Mouse (Mus musculus) thymus, postnatal 25 days (tissue): ENCODE data around the gene Fkbp1a.

ENCODE experiments used
- DNase-seq: peaks from one replicate; pipeline ENCODE4 v3.0.0; 2022

Gene Fkbp1a

GRCm38 (mm10) chr2:151542323-151543062, at the start of gene Fkbp1a:
Gene Fkbp1a, plus strand, starts transcription at chr2:151542483.
- DNase-seq: peak; percentile 95

GRCm38 (mm10) chr2:151494035-151494803, 48.1 kb upstream of the Fkbp1a start, which contains the start of gene Nsfl1c:
Gene Nsfl1c, plus strand, starts transcription at chr2:151494182.
- peak; percentile 95 for DNase-seq

GRCm38 (mm10) chr2:151498358-151498757, 43.9 kb upstream of the Fkbp1a start:
- DNase-seq: no peak

- no peak for DNase-seq
Observed at GRCm38 (mm10) chr2:151500442-151501007, 41.8 kb upstream of the Fkbp1a start.

DNA sequence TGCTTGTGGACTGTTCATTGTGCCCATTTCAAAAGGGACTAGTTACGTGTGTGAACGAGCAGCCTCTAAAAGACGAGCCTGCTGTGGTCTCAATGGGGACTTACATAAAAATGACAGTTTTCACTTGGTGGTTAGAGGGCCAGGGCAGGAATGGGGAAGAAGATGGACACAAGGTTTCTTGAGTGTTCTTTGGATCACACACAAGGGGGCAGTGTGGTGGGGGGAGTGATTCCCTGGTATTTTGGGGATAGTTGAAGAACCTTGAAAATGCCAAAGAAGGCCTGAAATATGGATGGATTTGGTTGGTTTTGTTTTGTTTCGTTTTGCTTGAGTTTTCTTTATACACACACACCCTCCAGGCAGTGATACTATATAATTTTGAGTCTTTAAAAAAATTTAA, 38.1 kb upstream of the Fkbp1a start:
- no peak for DNase-seq

DNA sequence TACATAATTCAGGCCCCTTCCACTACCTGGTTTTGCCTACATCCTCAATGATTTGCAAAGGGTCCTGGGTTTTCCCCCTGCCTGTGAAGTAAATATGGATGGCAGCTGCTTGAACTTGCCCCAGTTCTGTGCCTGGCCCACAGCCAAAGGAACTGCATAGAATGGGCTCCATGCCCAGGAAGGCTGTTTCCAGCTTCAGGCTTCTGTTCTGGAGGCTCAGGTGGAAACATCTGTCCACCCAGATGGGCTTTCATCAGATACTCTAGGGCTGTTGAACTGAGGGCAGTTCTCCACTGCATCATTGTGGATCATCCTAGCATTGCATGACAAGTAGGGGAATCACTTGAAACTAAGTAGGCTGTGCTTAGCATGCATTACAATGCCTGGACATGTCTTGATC, 30.1 kb upstream of the Fkbp1a start:
- no peak for DNase-seq

GRCm38 (mm10) chr2:151513525-151514285, 28.6 kb upstream of the Fkbp1a start:
- no peak for DNase-seq

DNA sequence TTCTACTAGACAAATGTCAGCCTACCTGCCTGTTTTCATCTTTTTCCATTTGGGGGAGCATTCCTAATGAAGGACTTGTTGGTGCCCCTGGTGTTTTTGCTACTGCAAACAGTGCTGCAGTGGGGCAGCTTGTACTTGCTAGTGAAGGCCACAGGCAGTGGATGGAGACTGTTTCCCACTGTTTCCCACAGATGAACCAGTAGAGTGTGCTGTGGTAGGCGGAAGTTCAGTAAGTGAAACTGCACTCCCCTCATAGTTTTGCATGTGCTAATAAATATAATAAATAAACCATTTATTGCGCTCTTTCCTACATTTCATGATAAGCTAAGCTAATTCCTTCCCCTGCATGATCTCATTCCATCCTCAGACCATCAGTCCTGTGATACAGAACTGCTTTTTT, 23.3 kb upstream of the Fkbp1a start:
- no peak for DNase-seq

DNA sequence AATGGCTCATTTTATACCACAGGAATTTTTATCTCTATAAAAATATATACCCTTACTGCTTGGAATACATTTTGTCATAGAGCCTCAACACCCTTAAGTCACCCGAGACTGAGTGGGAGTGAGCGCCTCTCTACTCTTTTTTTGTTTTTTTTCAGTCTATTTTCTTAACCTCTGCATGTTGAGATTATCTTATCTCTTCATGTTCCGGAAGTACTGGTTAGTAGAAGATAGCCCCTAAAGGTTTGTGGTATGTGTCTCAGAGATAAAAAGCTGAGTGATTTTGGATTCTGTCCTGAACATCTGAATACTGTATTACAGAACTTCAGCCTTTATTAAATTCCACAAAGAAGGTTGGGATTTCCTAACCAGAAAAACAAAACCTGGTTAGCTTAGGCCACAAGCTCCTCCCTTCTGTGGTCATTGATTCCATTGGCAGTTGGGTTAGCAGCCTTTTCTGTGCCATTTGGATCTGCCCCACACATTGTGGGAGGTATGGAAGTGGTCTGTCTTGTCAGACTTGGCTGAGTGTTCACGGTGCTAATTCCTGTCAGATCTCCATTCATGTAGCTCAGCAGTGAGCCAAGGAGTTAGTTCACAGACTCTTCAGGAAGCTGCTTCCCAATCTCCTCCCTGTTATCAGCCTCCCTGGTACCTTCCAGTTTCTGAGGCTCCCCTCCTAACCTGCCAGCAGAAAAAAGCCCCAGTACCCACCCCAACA, 17.8 kb upstream of the Fkbp1a start:
- DNase-seq: no peak

DNA sequence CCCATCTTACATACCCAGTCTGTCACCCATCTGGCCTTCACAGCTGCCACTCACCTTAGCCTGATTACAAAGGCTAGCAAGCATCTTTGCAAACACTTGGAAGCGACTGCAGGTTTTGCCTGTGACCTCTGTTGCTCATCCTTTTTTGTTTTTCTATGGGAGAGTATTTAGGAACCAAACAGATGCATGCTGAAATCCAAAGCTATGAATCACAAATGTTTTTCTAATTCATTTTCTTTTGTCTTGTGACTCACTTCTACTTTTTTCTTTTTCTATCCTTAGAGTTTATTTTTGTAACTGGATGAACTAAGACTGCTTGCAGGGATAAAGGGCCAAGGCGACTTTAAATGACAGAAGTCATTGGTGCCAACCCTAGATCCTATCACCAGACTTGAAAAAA, 16.8 kb upstream of the Fkbp1a start:
- no peak for DNase-seq

DNA sequence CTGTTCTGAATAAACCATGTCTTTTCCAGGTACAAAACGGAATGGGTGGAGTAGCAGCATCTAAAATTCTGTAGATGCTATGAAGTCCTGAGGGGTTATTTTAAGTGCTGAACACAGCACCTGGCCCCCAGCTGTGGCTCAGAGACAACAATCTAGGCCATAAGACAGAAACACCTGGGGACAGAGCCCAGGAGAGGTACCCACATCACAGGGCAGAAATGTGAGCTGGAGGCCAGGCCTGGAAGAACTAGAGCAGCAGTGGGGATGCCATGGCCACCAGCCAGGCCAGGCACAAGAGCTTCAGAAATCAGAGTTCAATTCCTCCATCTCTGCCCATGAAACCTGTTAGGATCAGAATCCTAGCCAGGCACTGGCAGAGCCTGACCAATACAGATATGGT, 14.2 kb upstream of the Fkbp1a start:
- peak; percentile 77 for DNase-seq

DNA sequence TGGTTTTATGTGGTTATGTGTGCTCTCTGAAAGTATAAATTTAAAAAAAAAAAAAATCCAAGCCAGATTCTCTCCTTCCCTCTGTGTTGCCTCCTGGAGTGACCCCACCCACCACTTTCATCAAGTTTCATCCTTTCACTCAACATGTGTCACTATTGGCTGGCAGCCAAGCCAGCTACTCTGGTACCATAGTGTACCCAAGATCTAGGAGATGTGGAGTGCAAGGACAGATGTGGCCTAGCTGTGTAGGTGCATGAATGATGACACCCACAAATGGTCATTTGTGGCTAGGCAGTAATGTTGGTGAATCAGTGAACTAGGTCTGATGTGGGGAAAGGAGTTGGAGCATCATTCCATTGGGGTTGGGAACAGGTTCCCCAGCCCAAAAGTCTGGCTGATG, 13.1 kb upstream of the Fkbp1a start:
- peak; percentile 35 for DNase-seq

GRCm38 (mm10) chr2:151530378-151531230, 11.7 kb upstream of the Fkbp1a start:
- DNase-seq: peak; percentile 65

DNA sequence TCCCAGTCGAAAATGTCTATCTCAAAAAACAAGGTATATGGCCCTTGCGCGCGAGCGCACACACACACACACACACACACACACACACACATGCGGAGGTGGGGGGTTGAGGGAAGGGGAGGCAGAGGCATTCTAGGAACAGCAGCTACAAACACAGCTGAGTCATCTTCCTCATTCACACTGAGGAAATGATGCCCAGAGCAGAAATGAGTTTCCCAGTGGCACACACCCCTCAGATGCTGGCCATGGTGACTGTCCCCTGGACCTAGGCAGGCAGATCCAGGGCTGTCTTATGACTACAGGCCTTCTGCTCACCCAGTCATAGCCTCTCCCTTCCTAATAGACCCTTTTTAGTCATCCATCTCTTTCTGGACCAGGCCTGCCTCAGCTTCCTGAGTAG, 8.7 kb upstream of the Fkbp1a start:
- no peak for DNase-seq

- peak; percentile 39 for DNase-seq
Observed at GRCm38 (mm10) chr2:151535961-151536617, 6.2 kb upstream of the Fkbp1a start.

DNA sequence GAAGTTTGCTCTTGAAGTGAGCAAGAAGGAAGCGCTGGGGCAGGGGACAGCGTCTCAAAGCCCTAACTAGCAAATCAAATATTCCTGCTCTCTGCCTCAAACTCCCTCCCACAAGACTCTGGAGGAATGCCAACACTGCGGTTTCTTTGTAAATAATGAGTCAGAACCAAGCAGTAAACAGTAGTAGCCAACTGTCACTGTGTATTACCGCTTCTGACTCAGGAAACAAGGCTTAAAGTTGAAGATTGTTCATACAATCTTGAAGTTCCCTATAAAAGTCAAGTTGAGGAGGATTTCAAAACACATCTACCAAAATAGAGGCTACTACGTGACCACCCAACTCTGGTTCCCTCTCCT, 5.7 kb upstream of the Fkbp1a start:
- peak; percentile 20 for DNase-seq

- DNase-seq: no peak
Observed at GRCm38 (mm10) chr2:151538646-151539045, 3.6 kb upstream of the Fkbp1a start.

DNA sequence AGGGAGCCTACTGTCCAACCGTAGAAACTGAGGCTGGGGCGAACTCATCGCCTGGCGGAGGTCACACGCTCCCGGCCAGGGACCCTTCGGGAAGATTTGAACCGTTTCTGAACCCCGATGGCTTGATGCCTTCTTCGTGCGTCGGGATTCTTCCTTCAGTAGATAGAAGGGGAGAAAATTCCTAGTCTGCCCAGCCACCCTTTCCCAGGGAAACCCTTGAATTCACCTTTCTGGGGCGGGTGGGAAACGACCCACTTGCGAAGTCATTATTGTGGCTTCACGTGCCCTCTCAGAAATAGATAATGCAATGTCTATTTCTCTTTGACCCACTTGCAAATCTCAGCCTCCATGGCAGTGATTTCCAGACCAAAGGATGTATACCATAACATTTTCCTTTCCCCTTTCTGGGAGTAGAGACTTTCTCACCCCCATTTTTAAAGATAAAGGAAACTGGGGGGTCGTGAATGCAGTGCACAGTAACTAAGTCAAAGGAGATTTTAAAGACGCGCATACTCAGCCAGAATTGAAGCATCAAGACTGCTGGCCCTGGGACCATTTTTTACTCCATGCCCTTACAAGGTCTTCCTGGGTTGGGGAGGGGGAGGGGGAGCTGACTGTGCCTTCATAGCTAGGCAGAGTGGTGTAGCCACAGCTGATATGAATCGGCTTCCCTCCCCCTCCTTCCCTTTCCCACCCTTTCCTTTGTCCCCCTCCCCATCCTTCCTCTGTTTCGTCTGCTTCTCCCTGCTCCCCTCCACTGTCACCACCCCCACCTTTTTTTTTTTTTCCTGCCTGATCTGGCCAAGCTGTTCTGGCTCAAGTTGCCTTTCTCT, 996 bp downstream of the Fkbp1a start:
- DNase-seq: peak; percentile 55

GRCm38 (mm10) chr2:151544673-151545072, 2.4 kb downstream of the Fkbp1a start:
- DNase-seq: peak; percentile 56

DNA sequence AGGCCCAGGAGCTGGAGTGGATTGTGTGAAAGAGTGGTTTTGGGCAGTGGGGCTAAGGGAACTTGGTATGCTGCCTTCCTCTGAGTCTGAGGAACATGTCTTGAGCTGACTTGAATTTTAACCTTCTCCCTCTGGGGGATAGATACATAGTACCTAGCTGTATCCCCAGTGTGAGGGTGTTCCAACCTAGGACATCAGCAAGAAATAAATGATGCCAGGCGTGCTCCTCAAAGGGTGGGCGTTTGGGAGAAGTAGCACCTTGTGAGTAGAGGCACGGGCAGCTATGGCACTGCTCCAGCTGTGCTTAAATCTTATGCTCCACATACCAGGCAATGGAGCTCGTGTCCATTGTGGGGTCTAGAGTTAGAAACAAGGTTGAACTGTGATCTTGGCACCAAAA, 4.3 kb downstream of the Fkbp1a start:
- DNase-seq: no peak
